Comparison of ENCODE assay signal across 19 mouse cellular contexts in the genomic region with DNA sequence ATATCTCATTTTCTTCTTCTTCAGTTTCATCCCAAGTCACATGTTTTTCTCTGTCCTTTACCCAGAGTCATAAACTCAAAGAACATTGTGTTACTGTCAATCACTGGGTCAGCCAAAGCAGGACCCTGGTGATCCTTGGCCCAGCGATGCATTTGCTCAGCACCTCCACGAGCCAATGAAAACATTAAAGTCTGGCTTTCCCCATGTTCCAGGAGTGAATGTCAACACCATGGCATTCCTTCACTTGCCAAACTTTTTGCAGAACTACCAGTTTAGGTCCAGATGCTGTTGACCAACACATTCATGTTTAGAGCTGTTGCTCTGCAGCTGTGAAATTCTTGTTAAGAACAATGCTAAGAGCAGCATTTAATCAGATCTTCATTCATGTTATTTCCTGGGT.
"Had no signal": no experiment of that assay in that cellular context is flagged by ENCODE, and none has a peak within 500 bp of the region (broad histone marks: within the 10 kb centered on the region; RNA-seq: fewer than 3 reads in every experiment).

No protein-coding gene starts in this region.

- H3K27me3 ChIP-seq: lung, embryonic 15.5 days; megakaryocyte, embryonic 14.5 days; midbrain, embryonic 15.5 days; neural tube, embryonic 12.5 days; stomach, embryonic 15.5 days had no signal

- H3K27ac ChIP-seq: lung, embryonic 15.5 days; macrophage; midbrain, embryonic 13.5 days; midbrain, embryonic 15.5 days; neural tube, embryonic 12.5 days; stomach, embryonic 15.5 days; stomach, postnatal 0 days had no signal

- H3K9ac ChIP-seq: liver, postnatal 0 days; lung, embryonic 15.5 days; midbrain, embryonic 13.5 days; midbrain, embryonic 15.5 days; neural tube, embryonic 12.5 days; stomach, embryonic 15.5 days had no signal

- H3K4me3 ChIP-seq: lung, embryonic 15.5 days; megakaryocyte, embryonic 14.5 days; midbrain, embryonic 13.5 days; midbrain, embryonic 15.5 days; neural tube, embryonic 12.5 days; stomach, embryonic 15.5 days had no signal

- H3K4me1 ChIP-seq: lung, embryonic 15.5 days; megakaryocyte, embryonic 14.5 days; midbrain, embryonic 15.5 days; neural tube, embryonic 12.5 days; stomach, embryonic 15.5 days had no signal

- H3K4me2 ChIP-seq: lung, embryonic 15.5 days; midbrain, embryonic 11.5 days; midbrain, embryonic 13.5 days; midbrain, embryonic 15.5 days; neural tube, embryonic 12.5 days; stomach, embryonic 15.5 days had no signal

- ATAC-seq: liver, postnatal 0 days; lung, postnatal 0 days; midbrain, embryonic 13.5 days; midbrain, embryonic 15.5 days had no signal

- H3K9me3 ChIP-seq: lung, embryonic 15.5 days; midbrain, embryonic 13.5 days; midbrain, embryonic 15.5 days; neural tube, embryonic 12.5 days; stomach, embryonic 15.5 days had no signal

- DNase-seq: liver, postnatal 0 days; lung, adult 2 months; lung, postnatal 14 days; lung, postnatal 36 days; right cerebral cortex, postnatal 25 days; right cerebral cortex, postnatal 4 days; thymus, adult 2 months; thymus, postnatal 25 days; thymus, postnatal 4 days had no signal

- H3K36me3 ChIP-seq: lung, embryonic 15.5 days; midbrain, embryonic 13.5 days; midbrain, embryonic 15.5 days; neural tube, embryonic 12.5 days; stomach, embryonic 15.5 days had no signal
